Mouse (Mus musculus) midbrain, embryonic 11.5 days (tissue): ENCODE results near the gene Ift172. TPM values are rescaled to one million over a fixed set of nuclear protein-coding genes. Genes with fewer than 3 reads are reported as not detected.
A peak's percentile ranks its signal among the peaks of the same experiment; 100 is the strongest.
"Not testable (repeated sequence)": the region's sequence is repeated elsewhere in the genome, so short reads cannot be mapped to it uniquely, and the experiment has no call there.

Experiments used
- ATAC-seq: fragments of 200-750 bp; cut with Nextera tagmentation; 2 replicates; pipeline ENCODE4 v1.8.0; 2017; ENCODE audit warnings: moderate TSS enrichment, moderate library complexity; ENCODE audit not compliant: low FRiP score
- DNase-seq: peaks from one replicate; pipeline ENCODE4 v3.0.0; 2015; ENCODE audit warnings: low spot score; ENCODE audit errors: missing footprints
- H3K27ac ChIP-seq: fragments of 300-500 bp; sonication (generic); 2 replicates; pipeline ENCODE4 v1.5.1; 2014; ENCODE audit warnings: low read depth, low read length
- H3K27me3 ChIP-seq: fragments of 300-500 bp; sonication (generic); 2 replicates; pipeline ENCODE4 v1.6.1; 2014; ENCODE audit warnings: mild to moderate bottlenecking, low read length, moderate library complexity, mixed read lengths; ENCODE audit not compliant: control insufficient read depth, insufficient read depth
- H3K36me3 ChIP-seq: fragments of 300-500 bp; sonication (generic); 2 replicates; pipeline ENCODE4 v1.6.1; 2014; ENCODE audit warnings: mild to moderate bottlenecking, low read length, moderate library complexity, mixed read lengths; ENCODE audit not compliant: control insufficient read depth, insufficient read depth
- H3K4me1 ChIP-seq: fragments of 300-500 bp; sonication (generic); 2 replicates; pipeline ENCODE4 v1.6.1; 2014; ENCODE audit warnings: low read length; ENCODE audit not compliant: control insufficient read depth, insufficient read depth
- H3K4me2 ChIP-seq: fragments of 300-500 bp; sonication (generic); 2 replicates; pipeline ENCODE4 v1.6.1; 2014; ENCODE audit warnings: mild to moderate bottlenecking, moderate library complexity
- H3K4me3 ChIP-seq: fragments of 300-500 bp; sonication (generic); 2 replicates; pipeline ENCODE4 v1.5.1; 2014; ENCODE audit warnings: low read depth, low read length
- H3K9ac ChIP-seq: fragments of 300-500 bp; sonication (generic); 2 replicates; pipeline ENCODE4 v1.6.1; 2014; ENCODE audit warnings: low read length
- H3K9me3 ChIP-seq: fragments of 300-500 bp; sonication (generic); 2 replicates; pipeline ENCODE4 v1.6.1; 2016; ENCODE audit warnings: low read length; ENCODE audit not compliant: control insufficient read depth
- WGBS: fragments of 180-500 bp; shearing (Covaris S2); extraction: QIAGEN DNeasy Blood & Tissue Kit; methylation state at CpG from one replicate; pipeline ENCODE4 v1.1.7; 2014; 5-methylcytosine and 5-hydroxymethylcytosine counted together
- polyA plus RNA-seq: library from polyadenylated mRNA; unstranded; fragments of >200 nt; fragmentation: Nextera tagmentation; extraction: Ambion mirVana; gene quantifications from 2 replicates; pipeline ENCODE4 v1.2.1, GENCODE M21; 2014

Gene Ift172
- polyA plus RNA-seq, 1 experiment from 2014 or later = 31.9 TPM

DNA sequence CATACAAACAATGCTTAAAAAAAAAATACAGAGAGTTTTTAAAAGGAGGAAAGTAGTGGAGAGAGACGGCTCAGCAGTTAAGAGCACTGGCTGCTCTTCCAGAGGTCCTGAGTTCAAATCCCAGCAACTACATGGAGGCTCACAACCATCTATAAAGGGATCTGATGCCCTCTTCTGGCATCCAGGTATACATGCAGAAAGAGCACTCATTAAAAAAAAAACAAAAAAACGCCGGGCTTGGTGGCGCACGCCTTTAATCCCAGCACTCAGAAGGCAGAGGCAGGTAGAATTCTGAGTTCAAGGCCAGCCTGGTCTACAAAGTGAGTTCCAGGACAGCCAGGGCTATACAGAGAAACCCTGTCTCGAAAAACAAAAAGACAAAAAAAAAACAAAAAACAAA lies 74.4 kb downstream of the Ift172 start:
- not testable (repeated sequence) for H3K36me3 ChIP-seq

GRCm38 (mm10) chr5:31204421-31204820 lies 86.5 kb downstream of the Ift172 start:
- no peak overlapping the region for H3K4me2 ChIP-seq
- no peaks in the 10 kb centered on the region for H3K27me3 ChIP-seq
- ATAC-seq = no peak
- no peak overlapping the region for H3K27ac ChIP-seq
- H3K9me3 ChIP-seq = peaks cover 4% of the 10 kb centered on the region
- H3K4me3 ChIP-seq = no peak overlapping the region
- peaks cover 12% of the 10 kb centered on the region for H3K4me1 ChIP-seq
- peak; percentile 37 for DNase-seq
- H3K36me3 ChIP-seq = peaks cover 19% of the 10 kb centered on the region
- 93% methylated on average over 6 of the region's 6 CpGs for WGBS
- H3K9ac ChIP-seq = no peak overlapping the region

More for the DNA sequence above, 74.4 kb downstream of the Ift172 start:
- not testable (repeated sequence) for H3K4me1 ChIP-seq, H3K27ac ChIP-seq, DNase-seq, H3K4me3 ChIP-seq, H3K4me2 ChIP-seq, H3K27me3 ChIP-seq, ATAC-seq, H3K9me3 ChIP-seq, H3K9ac ChIP-seq
- WGBS = 91% methylated on average over 6 of the region's 6 CpGs

- Histone ChIP-seq H3K4me3 (no peak overlapping the region), H3K4me1 (peaks cover 12% of the 10 kb centered on the region), H3K9ac (no peak overlapping the region), H3K27ac (no peak overlapping the region), H3K4me2 (no peak overlapping the region), H3K36me3 (peaks cover 22% of the 10 kb centered on the region), H3K27me3 (no peaks in the 10 kb centered on the region), H3K9me3 (peaks cover 4% of the 10 kb centered on the region)
- 92% methylated on average over 2 of the region's 2 CpGs for WGBS
- no peak for DNase-seq
- ATAC-seq = no peak
Observed at GRCm38 (mm10) chr5:31203866-31204265, 87.0 kb downstream of the Ift172 start.

Other genes starting within 250 kb of the Ift172 start
- gene Atraid, start 242.8 kb downstream of the Ift172 start, polyA plus RNA-seq = 105 and 107 TPM in 2 replicates
- 7.3 and 8.3 TPM in 2 replicates for gene Slc5a6, start 242.2 kb downstream of the Ift172 start, polyA plus RNA-seq
- gene Cad, start 236.3 kb downstream of the Ift172 start, polyA plus RNA-seq = 20.5 and 22.2 TPM in 2 replicates
- gene Dnajc5g, start 184.8 kb downstream of the Ift172 start, polyA plus RNA-seq = not detected in 2 replicates
- 6.9 and 7.2 TPM in 2 replicates for gene Slc30a3, start 182.9 kb downstream of the Ift172 start, polyA plus RNA-seq
- not detected in 2 replicates for gene Trim54, start 174.4 kb downstream of the Ift172 start, polyA plus RNA-seq
- gene Ucn, start 152.3 kb downstream of the Ift172 start, polyA plus RNA-seq = not detected in 2 replicates
- gene Mpv17, start 136.9 kb downstream of the Ift172 start, polyA plus RNA-seq = 48.7 and 49.8 TPM in 2 replicates
- gene Gm29609, start 111.2 kb downstream of the Ift172 start, polyA plus RNA-seq = 0.78 and 1.9 TPM in 2 replicates
- 71.9 and 72.5 TPM in 2 replicates for gene Gtf3c2, start 111.0 kb downstream of the Ift172 start, polyA plus RNA-seq
- 150 and 155 TPM in 2 replicates for gene Snx17, start 97.9 kb downstream of the Ift172 start, polyA plus RNA-seq
- 62.0 and 63.9 TPM in 2 replicates for gene Eif2b4, start 97.7 kb downstream of the Ift172 start, polyA plus RNA-seq
- gene Zfp513, start 88.8 kb downstream of the Ift172 start, polyA plus RNA-seq = 4.2 and 6.5 TPM in 2 replicates
- gene Ppm1g, start 70.4 kb downstream of the Ift172 start, polyA plus RNA-seq = 156 and 164 TPM in 2 replicates
- gene Nrbp1, start 50.3 kb downstream of the Ift172 start, polyA plus RNA-seq = 147 and 148 TPM in 2 replicates
- 1.3 TPM in 1 of 2 replicates, not detected in the other for gene Gm9970, start 49.9 kb downstream of the Ift172 start, polyA plus RNA-seq
- gene Krtcap3, start 39.4 kb downstream of the Ift172 start, polyA plus RNA-seq = 2.6 and 3.4 TPM in 2 replicates
- 43.3 and 54.0 TPM in 2 replicates for gene Fndc4, start 5.0 kb upstream of the Ift172 start, polyA plus RNA-seq
- gene Gckr, start 6.3 kb upstream of the Ift172 start, polyA plus RNA-seq = 0.11 and 0.22 TPM in 2 replicates
- 78.5 and 81.4 TPM in 2 replicates for gene Zfp512, start 161.3 kb upstream of the Ift172 start, polyA plus RNA-seq
- not detected in 2 replicates for gene 4930548H24Rik, start 194.6 kb upstream of the Ift172 start, polyA plus RNA-seq
- gene Gpn1, start 203.6 kb upstream of the Ift172 start, polyA plus RNA-seq = 70.9 and 71.2 TPM in 2 replicates
- 26.2 and 32.0 TPM in 2 replicates for gene Slc4a1ap, start 235.9 kb upstream of the Ift172 start, polyA plus RNA-seq
- gene Supt7l, start 236.7 kb upstream of the Ift172 start, polyA plus RNA-seq = 19.2 and 21.4 TPM in 2 replicates